Mouse (Mus musculus) NIH3T3 (cell line): Measurements from ENCODE around the gene Reep3.
A peak's percentile ranks its signal among the peaks of the same experiment; 100 is the strongest.
"Not testable (repeated sequence)": the region's sequence is repeated elsewhere in the genome, so short reads cannot be mapped to it uniquely, and the experiment has no call there.

ENCODE experiments used
- DNase-seq: peaks from one replicate; pipeline ENCODE4 v3.0.0-alpha.2; 2012; ENCODE audit warnings: low read depth

The Reep3 gene

DNA sequence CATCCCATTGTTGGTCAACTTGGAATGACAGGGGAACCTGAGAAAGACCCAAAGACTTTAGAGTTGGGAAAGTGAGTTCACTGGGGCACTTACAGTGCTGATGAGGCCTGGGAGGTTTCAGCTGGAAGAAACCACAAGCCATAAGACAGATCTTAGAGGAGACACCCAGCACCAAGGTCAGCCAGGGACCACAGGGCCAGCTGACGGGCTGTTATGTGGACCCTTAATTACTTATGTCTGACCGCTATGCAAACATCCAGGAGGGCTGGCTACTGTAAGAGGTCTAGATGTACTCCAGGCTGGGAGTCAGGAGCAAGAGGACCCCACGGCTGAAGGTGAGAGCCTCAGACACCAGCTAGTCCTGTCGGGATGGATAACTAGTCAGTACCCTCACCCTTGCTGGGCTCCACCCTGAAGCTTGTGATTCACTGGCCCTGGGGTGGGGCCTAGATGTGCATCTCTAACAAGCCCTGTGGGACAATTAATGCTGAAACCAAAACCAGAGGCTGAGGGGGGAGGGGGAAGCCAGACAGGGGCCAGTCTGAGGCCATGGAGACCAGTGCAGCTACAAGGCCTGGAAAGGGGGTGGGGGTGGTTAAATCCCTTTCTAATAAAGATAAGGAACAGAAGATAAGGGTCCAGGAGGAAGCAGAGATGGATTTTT is 80.0 kb downstream of the Reep3 start:
- peak; percentile 32 for DNase-seq

DNA sequence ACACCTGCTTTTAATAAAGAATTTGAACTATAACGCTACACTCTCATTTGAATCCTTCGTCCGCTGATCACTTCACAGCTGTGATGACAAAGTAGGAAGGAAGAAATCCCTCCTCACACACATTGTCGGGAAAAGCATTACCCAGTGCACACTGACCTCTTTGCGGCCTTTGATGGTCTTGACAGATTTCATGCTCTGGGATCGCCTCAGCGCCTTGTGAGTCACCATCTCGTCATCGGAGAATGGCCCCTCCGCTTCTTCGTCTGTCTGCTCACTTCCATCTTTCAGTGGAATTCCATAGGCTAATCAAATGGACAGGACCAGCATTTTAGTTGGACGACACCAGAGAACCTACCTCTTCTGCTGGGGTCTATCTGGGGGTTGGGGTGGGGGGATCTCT is 82.0 kb downstream of the Reep3 start:
- DNase-seq = peak; percentile 75

DNA sequence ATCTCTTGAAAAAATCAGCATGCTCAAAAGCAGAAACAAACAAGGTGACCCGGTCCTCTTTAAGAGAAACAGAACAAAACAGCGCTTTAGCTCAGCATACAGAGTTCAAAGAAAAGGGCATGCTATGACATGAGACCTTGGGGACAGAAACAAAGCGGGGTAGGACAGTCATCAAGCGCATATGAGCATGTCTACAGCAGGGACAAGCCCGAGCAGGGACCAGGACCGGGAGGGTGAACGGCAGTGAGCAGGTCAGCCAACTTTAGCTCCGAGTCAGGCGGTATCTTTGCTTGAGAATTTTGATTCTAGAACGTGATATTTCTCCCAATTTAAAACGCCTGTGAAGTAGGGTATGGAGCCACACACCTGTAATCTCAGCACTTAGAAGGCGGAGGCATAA is 86.2 kb downstream of the Reep3 start:
- DNase-seq = no peak

DNA sequence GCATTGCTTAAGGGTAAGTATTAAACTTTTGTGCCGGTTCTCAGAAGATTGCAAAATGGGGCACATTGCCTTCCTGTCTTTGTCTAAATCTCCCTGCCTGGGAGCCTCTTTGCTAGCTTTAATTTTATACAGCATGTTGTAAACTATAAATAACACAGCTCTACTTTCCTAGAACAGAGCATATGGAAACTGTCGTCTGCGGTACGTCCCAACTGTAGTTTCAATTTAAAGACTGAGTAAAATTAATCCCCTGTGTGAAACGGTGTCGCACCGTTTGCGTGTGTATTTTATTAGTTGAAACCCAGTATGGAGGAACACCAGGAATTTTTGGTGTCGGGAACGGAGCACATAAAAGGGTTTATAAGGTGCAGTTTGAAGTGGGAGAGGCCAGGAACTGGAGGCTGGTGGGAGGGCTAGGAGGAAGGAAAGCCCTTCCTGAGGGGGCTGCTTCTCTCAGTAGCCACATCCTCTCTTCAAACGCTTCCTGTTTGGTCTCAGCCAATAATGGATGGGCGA is 92.2 kb downstream of the Reep3 start:
- DNase-seq = no peak

DNA sequence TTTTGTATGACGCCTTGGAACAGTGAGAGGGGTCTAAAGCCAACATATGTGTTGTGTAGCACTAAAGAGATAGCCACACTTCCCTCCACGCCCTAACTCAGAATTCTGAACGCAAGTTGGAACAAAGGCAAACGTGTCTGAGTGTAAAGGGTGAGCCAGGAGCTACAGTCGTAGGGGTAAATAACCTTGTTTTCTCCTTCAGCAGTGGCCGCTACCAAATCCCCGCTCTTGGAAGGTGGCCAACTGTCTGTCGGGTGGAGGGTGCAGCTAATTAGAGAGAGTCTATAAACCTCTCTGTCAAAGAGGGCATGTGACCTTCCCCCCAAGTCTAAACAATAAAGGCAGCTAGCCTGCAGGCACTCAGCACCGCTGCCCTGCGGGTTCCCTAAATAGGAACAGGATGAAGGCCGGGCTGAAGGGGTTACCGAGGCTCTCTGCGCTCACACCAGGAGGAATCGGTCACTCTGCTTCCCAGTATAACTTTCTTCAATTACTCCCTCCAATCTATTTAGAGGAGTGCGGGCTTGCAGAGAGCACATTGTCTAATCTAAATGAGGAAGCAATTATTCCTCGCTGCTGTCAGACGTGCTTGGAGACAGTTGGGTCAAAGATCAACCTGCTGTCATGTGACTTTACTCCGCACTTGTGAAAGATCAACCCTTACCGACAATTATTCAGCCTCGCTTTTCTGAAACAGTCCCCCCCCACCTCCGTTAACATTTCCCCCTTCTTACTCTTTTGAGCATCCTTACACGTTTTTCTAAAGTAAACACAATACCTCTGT is 92.8 kb downstream of the Reep3 start:
- DNase-seq = peak; percentile 67

DNA sequence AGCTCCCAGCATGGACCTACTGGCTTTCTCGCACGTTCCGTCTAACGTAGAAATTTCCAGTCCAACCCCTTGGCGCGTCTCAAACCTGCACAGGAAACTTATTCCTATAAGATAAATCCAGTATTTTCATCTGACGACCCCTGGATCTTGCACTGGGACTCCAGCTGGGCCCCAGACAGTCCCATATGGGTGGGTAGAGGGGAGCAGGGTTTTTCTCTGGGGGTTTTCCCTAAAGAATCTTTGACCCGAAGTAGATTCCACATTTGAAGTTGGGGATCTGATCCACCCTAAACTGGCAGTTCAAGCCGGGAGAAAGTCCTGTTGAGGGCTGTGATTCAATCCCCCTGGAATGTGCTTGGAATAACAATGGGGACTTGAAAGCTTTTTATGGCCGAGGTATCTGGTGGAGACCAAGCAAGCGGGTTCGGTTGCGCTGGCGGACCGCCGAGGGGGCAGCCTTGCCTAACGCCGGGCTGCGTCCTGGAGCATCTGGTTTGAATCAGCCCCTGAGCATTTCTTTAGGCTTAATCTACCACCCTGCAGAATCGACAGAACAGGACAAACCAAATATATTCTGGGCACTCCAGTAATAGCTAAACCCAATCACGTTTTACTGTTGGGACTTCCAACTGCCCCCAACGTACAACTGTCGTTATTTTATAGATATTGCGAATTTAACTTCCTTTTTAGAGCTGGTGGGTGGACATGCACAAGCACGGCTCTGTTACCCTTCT is 93.6 kb downstream of the Reep3 start:
- peak; percentile 97 for DNase-seq

DNA sequence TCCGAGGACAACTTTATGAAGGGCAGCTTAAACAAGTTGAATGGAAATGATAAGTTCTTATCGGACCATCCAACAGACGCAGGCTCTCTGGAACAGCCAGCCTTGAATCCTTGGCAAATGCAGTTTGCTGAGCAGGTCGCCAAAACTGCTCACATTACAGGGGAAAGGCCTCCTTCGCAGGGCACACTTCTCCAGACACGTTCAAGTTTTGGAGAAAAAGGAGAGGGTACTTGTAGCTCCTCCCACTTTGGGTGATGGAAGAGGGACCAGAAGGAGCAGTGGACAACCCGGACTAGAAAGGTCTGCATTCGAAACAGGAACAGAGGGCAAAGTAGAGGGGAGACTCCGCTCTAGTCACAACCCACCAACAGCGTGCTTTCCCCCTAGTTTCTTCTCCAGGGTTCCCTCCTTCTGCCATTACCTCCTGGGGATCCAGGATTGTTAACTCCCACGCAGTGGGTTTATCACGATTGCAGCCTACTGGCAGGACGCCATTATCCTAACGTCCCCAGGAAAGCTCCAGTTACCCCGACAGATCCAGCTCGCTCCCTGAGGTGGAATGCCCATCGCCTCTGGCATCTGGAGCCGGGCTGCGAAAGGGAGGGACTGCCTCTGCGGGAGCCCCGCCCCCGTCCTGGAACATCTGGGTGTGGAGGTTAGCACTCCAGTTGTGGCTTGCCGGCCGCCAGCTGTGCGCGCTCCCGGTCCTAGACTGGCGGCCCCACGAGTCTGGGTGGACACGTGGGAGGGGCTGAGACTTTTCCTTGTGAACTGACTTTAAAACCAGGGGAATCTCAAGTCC is 94.3 kb downstream of the Reep3 start:
- peak; percentile 96 for DNase-seq

DNA sequence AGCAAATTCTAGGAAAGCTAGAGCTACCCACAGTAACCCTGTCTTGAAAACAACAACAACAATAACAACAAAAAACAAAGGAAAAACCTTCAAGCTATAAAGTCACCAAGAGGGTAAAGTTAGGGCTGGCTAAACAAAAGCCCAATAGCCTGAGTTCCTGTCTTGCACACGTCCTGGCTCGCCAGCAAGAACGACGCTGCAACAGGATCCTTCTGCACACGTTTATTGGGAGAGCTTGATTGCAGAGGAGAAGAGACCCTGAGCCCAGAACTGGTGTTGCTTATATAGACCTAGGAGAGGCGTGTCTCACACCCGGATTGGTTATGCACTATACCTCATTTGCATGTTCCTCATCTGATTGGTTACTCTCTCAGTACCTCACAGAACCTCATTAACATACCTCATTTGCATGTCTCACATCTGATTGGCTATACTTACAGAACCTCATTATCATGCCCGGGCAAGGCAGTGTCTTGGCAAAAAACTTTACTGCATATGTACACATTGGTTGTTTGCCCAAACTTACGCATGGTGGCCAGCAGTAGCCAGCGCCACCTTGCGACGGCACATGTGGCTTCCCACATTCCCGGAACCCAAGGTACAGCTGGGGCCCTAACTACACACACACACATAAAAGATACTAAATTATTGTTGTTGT is 95.7 kb downstream of the Reep3 start:
- DNase-seq = not testable (repeated sequence)

DNA sequence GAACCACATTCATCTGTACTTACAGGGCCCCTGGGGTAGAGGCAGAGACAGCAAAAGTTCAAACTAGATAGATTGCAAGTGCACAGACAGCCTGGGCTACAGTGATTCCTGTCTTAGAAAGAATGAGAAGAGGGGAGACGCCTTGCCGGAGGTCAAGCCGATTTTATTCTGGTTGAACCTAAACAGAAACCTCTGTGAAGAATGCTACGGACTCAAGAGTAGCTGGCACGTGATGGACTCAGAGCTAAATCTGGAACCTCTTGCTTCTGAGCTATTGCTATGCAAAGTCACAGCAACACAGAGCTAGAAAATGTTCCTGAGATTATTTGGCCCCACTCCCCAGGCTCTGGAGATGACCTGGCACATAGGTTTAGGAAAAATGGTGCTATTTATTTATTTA is 96.6 kb downstream of the Reep3 start:
- no peak for DNase-seq

DNA sequence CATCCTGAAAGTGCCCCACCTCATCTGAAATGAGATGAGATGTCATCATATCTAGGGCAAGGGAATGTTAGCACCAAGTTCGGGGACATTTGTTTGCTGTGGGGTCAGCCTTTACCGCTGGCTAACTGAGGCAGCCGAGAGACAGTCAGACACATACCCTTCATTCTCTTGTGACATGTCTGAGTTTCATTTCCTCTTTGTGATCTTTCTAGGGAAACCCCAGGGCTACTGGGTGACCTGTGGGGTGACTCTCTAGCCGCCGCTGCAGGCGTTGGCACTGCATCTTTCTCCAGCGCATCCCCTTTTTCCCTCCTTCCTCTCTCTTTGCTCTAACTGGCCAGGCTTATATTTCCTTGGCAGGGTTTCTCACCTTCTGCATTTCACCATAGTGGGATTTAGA is 98.0 kb downstream of the Reep3 start:
- DNase-seq = no peak

DNA sequence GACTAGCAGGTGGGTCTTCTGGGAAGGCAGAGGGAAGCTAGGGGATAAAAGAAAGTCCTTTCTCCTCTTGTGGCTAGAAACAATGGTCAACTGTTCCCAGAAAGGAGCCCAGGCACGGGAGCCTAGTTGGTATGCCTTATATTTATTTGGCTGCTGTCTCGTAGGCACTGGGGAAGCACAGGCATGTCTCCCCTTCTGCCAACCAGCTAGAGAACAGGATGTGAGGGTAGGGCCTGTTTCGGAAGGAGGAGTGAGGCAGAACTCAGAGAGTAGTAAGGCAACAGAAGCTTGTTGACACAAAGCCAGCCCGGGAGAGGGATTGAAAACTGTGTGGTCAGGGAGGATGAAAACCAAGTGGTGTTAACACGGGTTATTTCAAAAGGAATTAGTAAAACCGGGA is 101.6 kb downstream of the Reep3 start:
- peak; percentile 25 for DNase-seq

DNA sequence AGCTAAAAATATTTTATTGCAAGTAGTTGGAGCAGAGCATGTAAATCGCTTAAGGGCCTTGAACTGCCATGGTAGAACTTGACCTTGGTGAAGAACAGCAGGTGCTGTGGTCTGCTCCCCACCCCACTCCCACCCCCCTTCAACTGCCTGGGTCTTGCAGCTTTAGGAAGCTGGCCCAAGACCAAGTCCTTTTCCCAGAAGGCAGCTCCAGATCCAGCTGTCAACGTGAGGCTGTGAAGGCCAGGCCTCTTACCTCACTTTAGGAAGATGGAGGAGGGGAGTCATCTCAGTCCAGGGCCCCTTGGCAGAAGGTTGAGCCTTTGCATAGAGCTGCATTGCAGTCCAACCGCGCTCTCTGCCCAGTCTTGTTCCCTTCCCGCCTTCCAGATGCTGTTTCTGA is 102.3 kb downstream of the Reep3 start:
- DNase-seq = peak; percentile 44

DNA sequence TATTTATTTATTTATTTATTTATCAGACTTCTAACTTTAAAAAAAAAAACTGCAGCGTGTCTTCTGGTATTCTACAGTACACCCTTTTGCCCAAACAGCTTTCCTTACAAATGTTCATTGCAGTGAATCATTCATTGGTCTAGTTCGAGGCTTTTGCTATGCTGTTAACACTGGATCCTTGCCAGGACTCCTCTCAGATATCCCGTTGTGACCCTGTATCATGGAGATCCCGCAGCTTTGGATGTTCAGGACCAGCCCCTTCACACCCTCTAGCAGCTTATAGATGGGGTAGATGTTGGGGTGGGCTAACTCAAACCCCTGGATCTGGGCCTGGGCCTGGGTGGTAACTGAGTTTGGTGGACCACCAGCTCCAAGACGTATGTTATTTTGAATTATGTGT is 104.2 kb downstream of the Reep3 start:
- DNase-seq = peak; percentile 55

DNA sequence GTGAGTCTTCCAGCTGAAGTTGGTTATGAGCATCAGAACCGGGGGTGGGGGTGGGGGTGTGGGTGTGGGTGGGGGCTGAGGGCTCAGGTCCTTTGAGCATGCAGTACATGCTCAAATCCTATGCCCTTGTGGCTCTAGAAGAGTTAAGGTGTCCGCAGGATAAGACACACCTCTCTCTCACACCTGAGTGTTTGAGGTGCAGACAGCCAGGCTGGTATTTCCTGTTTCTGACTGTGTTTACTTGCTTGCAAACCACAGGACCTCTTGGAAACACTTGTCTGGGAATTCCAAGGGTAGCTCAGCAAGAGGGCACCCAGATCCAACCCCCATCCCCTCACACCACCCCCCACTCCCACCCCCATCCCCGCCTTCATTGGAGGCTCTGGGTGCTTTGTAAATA is 106.2 kb downstream of the Reep3 start:
- DNase-seq = no peak

DNA sequence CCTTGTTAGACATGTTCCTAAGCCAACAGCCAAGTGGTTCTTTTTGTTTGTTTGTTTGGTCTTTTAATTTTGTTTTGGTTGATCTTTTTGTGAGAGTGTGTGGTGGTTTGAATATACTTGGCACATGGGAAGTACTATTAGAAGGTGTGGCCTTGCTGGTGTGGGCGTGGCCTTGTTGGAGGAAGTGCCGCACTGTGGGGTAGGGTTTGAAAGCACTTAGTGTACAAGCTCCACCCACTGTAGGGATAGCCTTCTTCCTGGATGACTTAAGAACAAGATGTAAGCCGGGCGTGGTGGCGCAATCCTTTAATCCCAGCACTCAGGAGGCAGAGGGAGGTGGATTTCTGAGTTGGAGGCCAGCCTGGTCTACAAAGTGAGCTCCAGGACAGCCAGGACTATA is 113.7 kb downstream of the Reep3 start:
- DNase-seq = no peak

DNA sequence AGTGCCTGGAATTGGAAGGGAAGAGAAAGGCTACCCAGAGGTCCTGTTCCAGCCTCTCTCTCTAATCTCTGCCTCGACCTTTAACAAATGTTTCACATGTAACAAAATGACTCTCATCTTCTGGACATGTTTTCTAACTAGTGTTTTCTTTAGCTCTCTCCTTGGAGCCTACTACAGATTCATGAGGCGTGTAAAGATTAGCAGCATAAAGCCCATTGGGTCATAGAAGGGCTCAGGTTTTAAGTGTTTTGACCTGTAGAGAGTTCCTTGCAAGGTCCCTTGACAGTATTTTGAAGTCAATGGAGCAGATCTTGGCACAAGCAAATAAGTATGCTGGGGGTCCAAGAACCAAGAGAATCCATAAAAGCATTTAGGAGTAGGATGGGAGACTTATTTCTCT is 118.5 kb downstream of the Reep3 start:
- DNase-seq = no peak

DNA sequence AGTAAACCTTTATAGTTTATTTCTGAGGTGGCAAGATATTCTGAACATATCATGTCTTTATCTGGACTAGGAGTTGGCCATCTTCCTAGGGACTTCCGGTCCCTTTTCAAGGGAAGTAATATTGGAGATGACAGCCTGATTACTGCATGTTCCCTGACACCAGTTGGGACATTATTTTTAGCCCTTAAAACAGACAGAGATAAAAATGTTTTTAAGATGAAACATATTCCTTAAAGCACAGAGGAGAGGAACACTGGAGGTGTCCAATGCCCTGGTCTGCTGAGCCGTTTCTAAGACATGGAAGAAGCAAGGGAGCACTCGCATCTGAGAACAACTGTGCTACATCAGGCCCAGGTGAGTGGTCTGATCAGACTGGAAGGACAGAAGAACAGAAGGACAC is 119.7 kb downstream of the Reep3 start:
- no peak for DNase-seq

DNA sequence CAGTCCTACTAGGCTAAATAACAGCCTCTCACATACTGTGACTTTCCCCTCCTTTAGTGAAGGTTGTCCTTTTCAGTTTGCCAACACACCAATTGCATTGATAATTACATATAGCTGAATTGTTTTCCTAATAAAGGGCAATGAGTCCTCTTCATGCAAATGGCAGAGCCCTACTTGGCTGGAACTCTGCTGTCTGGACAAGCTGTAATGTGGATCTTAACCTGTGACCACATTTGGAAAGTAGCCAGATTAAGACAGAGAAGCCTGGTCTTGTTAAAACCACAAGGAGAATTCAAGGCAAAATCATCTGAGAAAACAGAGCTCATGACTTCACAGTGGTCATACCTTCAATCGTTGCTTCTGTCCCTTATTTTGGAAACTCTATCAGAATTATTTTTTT is 121.3 kb downstream of the Reep3 start:
- DNase-seq = peak; percentile 52

DNA sequence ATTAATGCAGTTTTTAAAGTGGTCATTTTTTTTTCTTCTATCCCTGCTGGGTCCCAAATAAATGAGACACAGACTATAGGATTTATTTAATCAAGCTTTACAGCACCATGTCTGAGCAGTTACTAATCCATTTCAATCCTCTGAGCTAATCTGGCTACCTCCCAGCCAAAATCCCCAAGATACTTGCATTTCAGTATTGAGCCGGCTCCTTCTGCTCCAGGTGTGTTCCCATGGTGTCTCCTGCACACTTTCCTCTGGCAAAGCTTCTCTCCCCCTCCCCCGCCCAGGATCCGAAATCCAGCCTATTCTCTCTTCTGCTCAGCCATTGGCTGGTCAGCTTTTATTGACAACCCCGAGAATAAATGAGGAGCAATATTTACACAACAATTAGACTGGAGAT is 122.3 kb downstream of the Reep3 start:
- DNase-seq = peak; percentile 24

DNA sequence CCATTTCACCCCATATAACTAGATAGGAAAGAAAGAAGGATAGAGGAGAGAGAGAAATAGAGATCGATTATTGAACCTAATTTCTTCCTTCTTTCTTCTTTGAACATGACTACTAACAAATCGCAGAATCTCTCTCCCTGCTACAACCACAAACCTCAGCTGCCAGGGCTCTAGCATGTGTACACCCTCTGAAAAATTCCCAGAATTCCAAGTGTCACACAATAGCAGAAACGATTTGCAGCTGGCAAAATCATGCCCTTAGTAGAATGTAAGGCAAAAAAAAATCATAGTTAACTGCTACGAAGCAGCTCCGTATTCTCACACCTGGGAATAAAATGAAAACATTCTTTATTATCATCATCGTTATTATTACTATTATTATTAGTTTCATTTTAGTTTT is 122.9 kb downstream of the Reep3 start:
- no peak for DNase-seq

DNA sequence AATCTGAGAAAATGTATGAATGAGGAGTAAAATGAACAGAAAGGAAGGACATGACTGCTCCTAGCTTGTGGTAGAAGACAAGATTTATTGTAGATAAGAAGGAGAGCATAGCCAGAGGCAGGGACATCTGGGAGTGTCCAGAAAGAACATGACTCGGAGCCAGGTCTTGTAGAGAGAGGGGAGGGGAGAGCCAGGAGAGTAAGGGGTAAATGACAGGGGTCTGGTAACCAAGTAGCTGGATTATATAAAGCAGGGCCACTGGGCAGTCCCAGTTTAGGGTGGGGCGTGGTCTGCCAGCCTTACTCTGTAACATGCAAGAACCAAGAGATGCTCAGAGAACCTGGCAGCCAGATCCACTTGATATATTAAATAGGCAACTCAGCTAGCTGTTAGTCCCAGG is 123.5 kb downstream of the Reep3 start:
- DNase-seq = no peak
